Mouse (Mus musculus) E14TG2a.4 (cell line): ENCODE measurements around the gene Fam213a.

ENCODE experiments used
- CTCF ChIP-seq: conservative IDR thresholded peaks from 2 replicates; pipeline ENCODE4 v1.5.1; 2014; ENCODE audit warnings: low read length
- NANOG ChIP-seq: IDR thresholded peaks from 2 replicates; pipeline ENCODE4 v1.6.1; 2014; ENCODE audit warnings: borderline replicate concordance, low read length, mixed read lengths
- POU5F1 ChIP-seq: IDR thresholded peaks from 2 replicates; pipeline ENCODE4 v1.6.1; 2014; ENCODE audit warnings: low read length, borderline replicate concordance

DNA sequence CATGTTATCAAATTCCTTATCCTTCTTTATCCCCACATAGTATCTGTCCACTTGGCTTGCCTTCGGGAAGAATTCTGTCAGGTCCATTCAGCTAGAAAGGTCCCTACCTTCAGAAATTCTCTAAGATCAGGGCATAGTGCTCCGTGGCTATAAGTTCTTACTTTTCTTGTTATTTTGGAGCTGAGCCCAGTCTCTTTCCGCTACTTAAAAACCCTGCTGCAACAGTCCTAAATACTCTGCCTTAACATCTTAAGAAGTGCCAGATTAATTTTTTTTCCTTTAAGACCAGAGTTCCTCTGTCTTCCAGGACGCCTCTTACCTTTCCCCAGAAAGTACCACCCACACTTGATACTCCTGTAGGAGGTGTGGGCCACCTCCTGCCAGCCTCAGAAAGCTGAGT lies 53.4 kb downstream of the Fam213a start:
- TF ChIP-seq CTCF, result no peak
- no peak for TF ChIP-seq POU5F1
- no peak for TF ChIP-seq NANOG
